Mouse (Mus musculus) thymus, postnatal 36 days (tissue): ENCODE measurements around the gene E130114P18Rik.

Experiments
- DNase-seq, 2 experiments: peaks; one replicate each; pipeline ENCODE4 v3.0.0; 2022; ENCODE audit warnings: mixed read lengths in 2 of 2

E130114P18Rik gene

DNA sequence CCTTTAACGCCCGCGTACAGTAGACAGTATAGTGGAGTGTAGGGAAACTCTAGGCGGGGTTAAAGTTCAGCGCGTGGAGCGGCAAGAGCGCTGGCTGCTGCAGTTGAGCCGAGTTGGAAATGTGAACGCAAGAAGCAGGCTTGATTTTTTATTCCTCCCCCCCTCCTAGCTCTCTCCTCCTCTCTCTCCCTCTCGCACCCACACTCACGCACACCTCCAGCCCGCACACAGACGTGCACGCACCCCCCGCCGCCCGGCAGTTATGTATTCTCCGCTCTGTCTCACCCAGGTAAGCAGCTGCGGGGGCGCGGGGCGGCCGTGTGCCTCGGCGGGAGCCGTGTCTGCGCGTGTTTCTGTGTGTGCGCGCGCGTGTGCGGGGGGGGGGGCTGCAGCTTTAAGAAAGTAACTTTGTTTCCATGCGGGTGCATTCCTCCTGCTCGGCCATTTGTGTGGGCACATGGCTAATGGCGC, at the start of gene E130114P18Rik:
E130114P18Rik (minus strand) TSS at position 373 of the 471 bp plus-strand sequence.
- peak; percentile 32 to 43 for DNase-seq

- no peak for DNase-seq
These were observed 49.2 kb upstream of the E130114P18Rik start for GRCm38 (mm10) chr4:97827115-97827514.

DNA sequence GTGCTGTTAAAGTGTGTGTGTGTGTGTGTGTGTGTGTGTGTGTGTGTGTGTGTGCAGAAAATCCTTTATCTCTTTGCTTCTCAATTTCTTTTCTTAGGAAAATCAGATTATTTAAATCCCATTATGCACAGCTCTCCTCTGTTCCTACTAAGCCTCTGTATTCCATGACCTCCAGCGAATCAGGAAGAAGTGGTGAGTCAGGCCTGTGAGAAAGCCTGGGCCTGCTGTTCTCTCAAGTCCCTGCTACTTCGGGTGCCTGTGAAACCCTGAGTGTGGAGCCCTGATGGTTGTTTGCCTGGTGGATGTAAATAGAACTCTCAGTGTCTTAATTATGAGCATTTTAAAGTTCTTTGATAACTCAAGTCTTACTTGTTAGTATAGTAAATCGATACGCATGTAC, 48.0 kb upstream of the E130114P18Rik start:
- no peak for DNase-seq

DNA sequence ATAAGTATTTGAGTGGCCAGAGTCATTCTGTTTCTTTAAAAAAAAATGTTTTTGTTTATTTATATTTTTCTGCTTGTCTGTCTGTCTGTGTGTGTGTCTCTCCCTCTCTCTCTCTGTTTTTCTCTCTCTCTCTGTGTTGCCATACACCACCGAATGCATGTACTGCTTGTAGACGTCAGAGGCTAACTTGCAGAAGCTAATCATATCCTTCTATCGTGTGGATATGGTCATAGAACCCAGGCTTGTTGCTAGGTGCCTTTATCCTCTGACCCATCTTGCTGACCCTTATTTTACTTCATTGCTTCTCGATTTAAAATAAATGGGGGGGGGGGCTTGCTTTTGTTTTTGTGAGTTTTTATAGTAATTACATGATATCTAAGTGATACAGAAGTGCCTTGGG, 47.6 kb upstream of the E130114P18Rik start:
- DNase-seq = no peak

GRCm38 (mm10) chr4:97824451-97824850, 46.6 kb upstream of the E130114P18Rik start:
- no peak for DNase-seq

- DNase-seq = no peak
These were observed 45.6 kb upstream of the E130114P18Rik start for GRCm38 (mm10) chr4:97823512-97823911.

DNA sequence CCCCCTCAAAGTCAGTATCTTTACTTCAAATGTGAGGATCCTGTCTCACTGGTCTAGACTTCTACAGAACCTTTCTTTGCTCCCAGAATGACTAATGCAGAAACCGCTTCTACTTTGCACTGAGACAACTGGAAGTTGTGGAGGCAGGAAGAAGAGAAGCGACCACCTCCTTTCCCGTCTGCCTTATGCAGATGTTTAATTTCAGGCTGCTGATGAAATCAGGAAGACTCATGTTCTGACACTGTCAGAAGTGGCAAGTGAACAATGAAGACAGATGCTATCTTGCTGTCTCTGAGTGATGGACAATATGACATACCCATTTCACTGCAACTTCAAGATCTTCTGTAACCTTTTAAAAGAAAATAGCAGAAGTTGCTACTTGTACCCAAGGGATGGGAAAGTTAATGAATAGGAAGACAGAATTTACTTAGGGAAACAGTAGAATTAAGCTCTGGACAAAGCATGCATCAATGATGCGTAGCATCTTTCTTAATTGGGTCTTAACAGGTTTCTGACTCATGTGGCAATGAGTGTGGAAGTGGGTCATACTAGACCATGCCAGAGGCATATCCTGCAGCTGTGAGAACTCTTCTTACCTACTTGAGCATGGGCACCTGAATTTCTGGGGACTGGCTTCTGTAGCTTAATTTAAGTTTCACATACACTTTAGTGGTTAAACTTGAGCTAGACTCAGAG, 43.8 kb upstream of the E130114P18Rik start:
- DNase-seq = no peak

DNA sequence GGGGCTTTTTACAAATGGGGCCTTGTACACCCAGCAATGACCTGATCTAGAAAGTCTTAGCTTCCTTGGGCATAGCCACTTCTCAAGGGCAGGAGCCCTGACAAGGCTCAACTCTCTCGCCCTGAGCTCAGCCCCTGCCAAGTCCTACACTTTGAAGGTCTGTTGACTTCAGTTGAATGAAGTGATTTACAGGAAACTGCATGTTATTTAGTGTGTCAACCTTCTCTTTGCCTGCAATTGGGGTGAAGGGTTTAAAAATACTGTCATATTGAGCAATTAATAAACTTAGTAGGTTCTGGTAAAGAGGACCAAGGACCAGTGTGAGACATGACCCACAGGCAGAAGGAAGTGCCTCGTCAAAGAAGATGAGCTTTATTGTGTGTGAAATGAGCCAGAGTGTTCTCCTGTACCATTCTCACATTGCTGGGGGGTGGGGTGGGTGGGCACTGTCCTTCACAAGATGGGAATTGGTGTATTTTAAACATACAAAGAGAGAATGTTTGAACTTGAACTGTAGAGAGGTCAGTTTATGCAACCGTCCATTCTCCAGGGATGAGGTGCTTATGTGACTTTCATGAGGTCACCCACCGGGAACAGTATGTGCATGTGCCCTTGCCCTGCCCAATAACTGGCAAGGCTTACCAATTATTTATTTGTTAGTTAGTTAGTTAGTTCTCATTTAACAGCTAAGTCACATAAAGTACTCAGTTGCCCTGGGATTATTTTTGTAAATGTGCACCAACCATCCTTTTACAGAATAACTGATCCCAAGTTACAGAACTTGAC, 42.8 kb upstream of the E130114P18Rik start:
- no peak for DNase-seq

GRCm38 (mm10) chr4:97819101-97819500, 41.2 kb upstream of the E130114P18Rik start:
- no peak for DNase-seq

DNA sequence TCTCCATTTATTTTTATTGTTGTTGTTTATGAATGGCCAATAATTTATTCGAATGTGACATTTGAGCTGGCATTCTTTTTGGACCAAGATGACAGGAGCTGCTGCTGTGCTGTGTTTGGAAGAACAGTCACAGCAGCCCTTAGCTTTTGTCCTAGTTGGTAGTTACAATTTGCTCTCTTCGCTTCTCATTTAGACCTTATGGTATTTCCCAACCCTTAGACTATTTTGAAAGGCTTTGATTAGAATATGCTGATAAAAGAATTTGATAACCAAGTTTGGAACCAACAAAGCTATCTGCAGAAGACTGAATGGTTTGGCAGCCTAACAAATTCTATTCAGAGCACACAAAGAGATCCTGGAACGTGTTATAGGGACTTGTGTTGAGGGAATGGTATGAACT, 40.6 kb upstream of the E130114P18Rik start:
- DNase-seq = no peak

DNA sequence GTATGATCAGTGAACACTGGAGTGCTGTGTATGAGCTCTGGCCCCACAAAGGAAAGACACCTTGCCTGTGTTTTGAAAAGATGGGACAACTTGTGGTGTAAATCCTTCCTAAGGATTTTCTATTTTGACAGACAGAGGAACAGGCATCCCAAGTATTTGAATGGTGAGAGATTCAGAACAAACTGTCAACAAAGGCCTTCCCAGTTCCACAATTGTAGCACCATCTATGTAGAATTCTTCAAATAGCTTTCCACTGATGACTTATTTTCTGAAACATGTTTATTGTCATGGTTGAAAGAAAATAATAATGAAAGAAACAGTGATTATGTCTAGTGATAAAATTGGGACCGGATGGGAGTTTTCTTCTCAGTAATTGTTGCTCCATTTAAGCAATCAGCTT, 39.9 kb upstream of the E130114P18Rik start:
- DNase-seq = no peak

GRCm38 (mm10) chr4:97816753-97817152, 38.9 kb upstream of the E130114P18Rik start:
- no peak for DNase-seq

- no peak for DNase-seq
These were observed 38.1 kb upstream of the E130114P18Rik start for GRCm38 (mm10) chr4:97816001-97816400.

- DNase-seq = no peak
These were observed 36.6 kb upstream of the E130114P18Rik start for GRCm38 (mm10) chr4:97814515-97814914.

GRCm38 (mm10) chr4:97813996-97814395, 36.1 kb upstream of the E130114P18Rik start:
- DNase-seq = no peak

- no peak for DNase-seq
These were observed 35.2 kb upstream of the E130114P18Rik start for GRCm38 (mm10) chr4:97813035-97813434.

GRCm38 (mm10) chr4:97810348-97810939, 32.6 kb upstream of the E130114P18Rik start:
- DNase-seq = no peak

DNA sequence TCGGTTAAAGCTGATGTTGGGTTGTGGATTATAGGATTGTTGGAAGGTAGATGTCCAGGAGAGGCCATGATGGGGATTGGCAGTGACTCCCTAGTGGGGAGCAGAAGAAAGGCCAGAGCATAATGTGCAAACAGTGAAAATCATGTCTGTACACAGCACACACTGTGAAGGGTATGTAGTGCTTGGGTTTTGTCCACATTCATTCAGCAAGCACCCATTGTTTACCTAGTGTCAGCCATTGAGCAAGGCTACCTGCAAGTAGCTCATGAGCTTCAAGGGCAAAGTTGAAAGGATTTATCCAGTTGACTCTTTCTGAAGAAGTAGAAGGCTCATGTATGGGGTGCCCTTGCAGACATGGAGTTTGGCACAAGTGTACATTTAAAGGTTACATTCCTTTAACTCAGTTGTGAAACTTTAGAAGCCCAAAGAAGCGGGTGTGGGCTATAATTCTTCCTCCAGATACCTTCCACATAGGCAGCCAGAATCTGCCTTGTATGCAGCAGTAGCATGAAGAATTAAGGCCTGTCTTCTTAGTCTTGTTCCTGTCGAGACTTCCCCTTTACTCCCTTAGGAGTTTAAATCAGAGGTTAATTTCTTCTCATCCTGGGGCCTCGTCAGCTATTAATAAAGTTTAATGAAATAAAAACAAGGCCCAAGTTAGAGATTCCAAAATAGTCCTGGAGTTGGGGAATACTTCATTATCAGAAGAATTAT, 31.9 kb upstream of the E130114P18Rik start:
- DNase-seq = no peak

- DNase-seq = no peak
These were observed 31.0 kb upstream of the E130114P18Rik start for GRCm38 (mm10) chr4:97808885-97809284.

GRCm38 (mm10) chr4:97806924-97807323, 29.0 kb upstream of the E130114P18Rik start:
- no peak for DNase-seq

GRCm38 (mm10) chr4:97805896-97806808, 28.3 kb upstream of the E130114P18Rik start:
- DNase-seq = no peak

- DNase-seq = no peak
These were observed 27.4 kb upstream of the E130114P18Rik start for GRCm38 (mm10) chr4:97805255-97805654.
